Mouse (Mus musculus) stomach, embryonic 14.5 days (tissue): ENCODE measurements around the gene Srp54c. TPM values are rescaled to one million over a fixed set of nuclear protein-coding genes. Genes with fewer than 3 reads are reported as not detected.

ENCODE experiments used
- ATAC-seq: fragments of 200-750 bp; cut with Nextera tagmentation; 2 replicates; pipeline ENCODE4 v1.8.0; 2017; ENCODE audit warnings: low read depth, moderate TSS enrichment; ENCODE audit not compliant: insufficient number of reproducible peaks, insufficient read depth, low FRiP score
- H3K27ac ChIP-seq: fragments of 300-500 bp; sonication (generic); 2 replicates; pipeline ENCODE4 v1.5.1; 2014; ENCODE audit warnings: mild to moderate bottlenecking, low read length, moderate library complexity, mixed read lengths
- H3K27me3 ChIP-seq: fragments of 300-500 bp; sonication (generic); 2 replicates; pipeline ENCODE4 v1.6.1; 2014; ENCODE audit warnings: low read length, control low read depth, mixed read lengths; ENCODE audit not compliant: control insufficient read depth, insufficient read depth
- H3K36me3 ChIP-seq: fragments of 300-500 bp; sonication (generic); 2 replicates; pipeline ENCODE4 v1.6.1; 2014; ENCODE audit warnings: mild to moderate bottlenecking, control low read depth, low read length, moderate library complexity, mixed read lengths; ENCODE audit not compliant: control insufficient read depth, insufficient read depth
- H3K4me1 ChIP-seq: fragments of 300-500 bp; sonication (generic); 2 replicates; pipeline ENCODE4 v1.6.1; 2014; ENCODE audit warnings: low read length, control low read depth, mixed read lengths; ENCODE audit not compliant: control insufficient read depth, insufficient read depth
- H3K4me2 ChIP-seq: fragments of 300-500 bp; sonication (generic); replicated peaks from 2 replicates; pipeline ENCODE4 v1.6.1; 2014; ENCODE audit warnings: low read depth, low read length, control low read depth
- H3K4me3 ChIP-seq: fragments of 300-500 bp; sonication (generic); 2 replicates; pipeline ENCODE4 v1.5.1; 2014; ENCODE audit warnings: low read depth, low read length, control low read depth
- H3K9ac ChIP-seq: fragments of 300-500 bp; sonication (generic); replicated peaks from 2 replicates; pipeline ENCODE4 v1.6.1; 2014; ENCODE audit warnings: low read depth, mild to moderate bottlenecking, control low read depth, low read length, moderate library complexity, mixed read lengths
- H3K9me3 ChIP-seq: fragments of 300-500 bp; sonication (generic); 2 replicates; pipeline ENCODE4 v1.6.1; 2016; ENCODE audit warnings: low read depth, low read length, control low read depth; ENCODE audit not compliant: control insufficient read depth
- WGBS: fragments of 180-500 bp; shearing (Covaris S2); extraction: QIAGEN DNeasy Blood & Tissue Kit; methylation state at CpG from one replicate; pipeline ENCODE4 v1.1.7; 2014; 5-methylcytosine and 5-hydroxymethylcytosine counted together
- polyA plus RNA-seq: library from polyadenylated mRNA; unstranded; fragments of >200 nt; fragmentation: Nextera tagmentation; extraction: Ambion mirVana; gene quantifications from 2 replicates; pipeline ENCODE4 v1.2.1, GENCODE M21; 2014

Gene Srp54c
- polyA plus RNA-seq, 1 experiment from 2014 or later, result 68.1 TPM

GRCm38 (mm10) chr12:55306371-55306770 lies 76.4 kb downstream of the Srp54c start:
- Histone ChIP-seq H3K9me3 (no peaks in the 10 kb centered on the region), H3K9ac (no peak overlapping the region), H3K27ac (no peak overlapping the region), H3K36me3 (peaks cover 3% of the 10 kb centered on the region; the same call in 1 of the 2 replicates), H3K4me3 (no peak overlapping the region), H3K4me2 (no peak overlapping the region), H3K27me3 (no peaks in the 10 kb centered on the region), H3K4me1 (no peaks in the 10 kb centered on the region; the same call in 1 of the 2 replicates)
- ATAC-seq, result no peak
- WGBS, result 94% methylated on average over 4 of the region's 4 CpGs

- no peaks in the 10 kb centered on the region for H3K27me3 ChIP-seq
- H3K4me3 ChIP-seq, result no peak overlapping the region
- no peak for ATAC-seq
- H3K4me2 ChIP-seq, result no peak overlapping the region
- 87% methylated on average over 6 of the region's 6 CpGs for WGBS
- H3K27ac ChIP-seq, result no peak overlapping the region
- no peak overlapping the region for H3K9ac ChIP-seq
- peaks cover 3% of the 10 kb centered on the region; the same call in 1 of the 2 replicates for H3K36me3 ChIP-seq
- no peaks in the 10 kb centered on the region for H3K9me3 ChIP-seq
- no peaks in the 10 kb centered on the region; the same call in 1 of the 2 replicates for H3K4me1 ChIP-seq
Measured at GRCm38 (mm10) chr12:55307566-55307965, 77.6 kb downstream of the Srp54c start.

GRCm38 (mm10) chr12:55308731-55309130 lies 78.8 kb downstream of the Srp54c start:
- Histone ChIP-seq H3K9ac (no peak overlapping the region), H3K4me3 (no peak overlapping the region), H3K4me1 (no peaks in the 10 kb centered on the region; the same call in 1 of the 2 replicates), H3K36me3 (peaks cover 3% of the 10 kb centered on the region; the same call in 1 of the 2 replicates), H3K4me2 (no peak overlapping the region), H3K27ac (no peak overlapping the region), H3K27me3 (no peaks in the 10 kb centered on the region), H3K9me3 (no peaks in the 10 kb centered on the region)
- no peak for ATAC-seq
- WGBS, result 91% methylated on average over 9 of the region's 9 CpGs

GRCm38 (mm10) chr12:55309501-55309900 lies 79.5 kb downstream of the Srp54c start:
- Histone ChIP-seq H3K4me3 (no peak overlapping the region), H3K4me2 (no peak overlapping the region), H3K27ac (no peak overlapping the region), H3K4me1 (no peaks in the 10 kb centered on the region; the same call in 1 of the 2 replicates), H3K9me3 (no peaks in the 10 kb centered on the region), H3K27me3 (no peaks in the 10 kb centered on the region), H3K36me3 (peaks cover 3% of the 10 kb centered on the region; the same call in 1 of the 2 replicates), H3K9ac (no peak overlapping the region)
- ATAC-seq, result no peak
- 71% methylated on average over 8 of the region's 8 CpGs for WGBS

- Histone ChIP-seq H3K4me1 (no peaks in the 10 kb centered on the region), H3K9me3 (no peaks in the 10 kb centered on the region), H3K36me3 (peaks cover 3% of the 10 kb centered on the region; the same call in 1 of the 2 replicates), H3K9ac (no peak overlapping the region), H3K27me3 (no peaks in the 10 kb centered on the region), H3K27ac (no peak overlapping the region), H3K4me3 (no peak overlapping the region), H3K4me2 (no peak overlapping the region)
- ATAC-seq, result no peak
- 81% methylated on average over 7 of the region's 7 CpGs for WGBS
Measured at GRCm38 (mm10) chr12:55311841-55312240, 81.9 kb downstream of the Srp54c start.

Other genes starting within 250 kb of the Srp54c start
- not detected in 2 replicates for gene Gm20403, start 243.6 kb upstream of the Srp54c start, polyA plus RNA-seq
- gene Baz1a, start 215.8 kb upstream of the Srp54c start, polyA plus RNA-seq, result 19.8 and 22.4 TPM in 2 replicates
- 33.0 and 34.5 TPM in 2 replicates for gene 2700097O09Rik, start 150.1 kb upstream of the Srp54c start, polyA plus RNA-seq
- 169 and 185 TPM in 2 replicates for gene Srp54a, start 149.9 kb upstream of the Srp54c start, polyA plus RNA-seq
- 27.4 and 28.1 TPM in 2 replicates for gene Fam177a, start 105.7 kb upstream of the Srp54c start, polyA plus RNA-seq
- gene Srp54b, start 75.1 kb upstream of the Srp54c start, polyA plus RNA-seq, result 68.8 and 77.2 TPM in 2 replicates
- gene 1700047I17Rik2, start 30.6 kb upstream of the Srp54c start, polyA plus RNA-seq, result 2.2 and 4.5 TPM in 2 replicates
- gene 1110008L16Rik, start 69.4 kb downstream of the Srp54c start, polyA plus RNA-seq, result 29.5 and 30.4 TPM in 2 replicates
- 13.5 and 17.0 TPM in 2 replicates for gene Ppp2r3c, start 72.8 kb downstream of the Srp54c start, polyA plus RNA-seq
- 421 and 424 TPM in 2 replicates for gene Psma6, start 154.1 kb downstream of the Srp54c start, polyA plus RNA-seq